Mouse (Mus musculus) brain, embryonic 14.5 days (tissue): Measurements from ENCODE around the gene S1pr1. TPM values are rescaled to one million over a fixed set of nuclear protein-coding genes. Genes with fewer than 3 reads are reported as not detected.

ENCODE experiments used
- DNase-seq: peaks from one replicate; pipeline ENCODE4 v3.0.0-alpha.2; 2011; ENCODE audit warnings: low read depth
- CTCF ChIP-seq: fragments of 200-500 bp; IDR thresholded peaks from 2 replicates; pipeline ENCODE4 v1.5.1; 2012; ENCODE audit warnings: inconsistent platforms, mild to moderate bottlenecking, moderate library complexity, borderline replicate concordance; ENCODE audit not compliant: insufficient read depth, insufficient read length; ENCODE audit errors: extremely low read depth
- POLR2A ChIP-seq: fragments of 200-500 bp; IDR thresholded peaks from 2 replicates; pipeline ENCODE4 v1.6.1; 2012; ENCODE audit warnings: mild to moderate bottlenecking, inconsistent platforms, borderline replicate concordance; ENCODE audit not compliant: poor library complexity, insufficient read depth, insufficient read length, severe bottlenecking; ENCODE audit errors: extremely low read depth
- polyA plus RNA-seq: library from polyadenylated mRNA; depleted of rRNA; stranded (reverse); fragments of >200 nt; gene quantifications from 2 replicates; pipeline ENCODE4 v1.2.3, GENCODE M21; 2012

S1pr1 gene
- polyA plus RNA-seq, 1 experiment: 27.6 TPM

GRCm38 (mm10) chr3:115687821-115688220 is 27.1 kb downstream of the S1pr1 start:
- TF ChIP-seq POLR2A (no peak), CTCF (no peak)

GRCm38 (mm10) chr3:115682328-115683088 is 32.4 kb downstream of the S1pr1 start:
- TF ChIP-seq CTCF (no peak), POLR2A (no peak)
- DNase-seq: no peak

More at GRCm38 (mm10) chr3:115687821-115688220, 27.1 kb downstream of the S1pr1 start:
- no peak for DNase-seq

GRCm38 (mm10) chr3:115681184-115681583 is 33.7 kb downstream of the S1pr1 start:
- DNase-seq: no peak
- TF ChIP-seq CTCF: no peak

GRCm38 (mm10) chr3:115679022-115679421 is 35.9 kb downstream of the S1pr1 start:
- TF ChIP-seq CTCF (no peak), POLR2A (no peak)
- no peak for DNase-seq

- no peak for TF ChIP-seq POLR2A
- peak; percentile 35 for DNase-seq
Observed at GRCm38 (mm10) chr3:115675546-115676535, 39.0 kb downstream of the S1pr1 start.

- DNase-seq: no peak
- TF ChIP-seq POLR2A (no peak), CTCF (no peak)
Observed at GRCm38 (mm10) chr3:115674665-115675064, 40.2 kb downstream of the S1pr1 start.

- no peak for TF ChIP-seq CTCF
- TF ChIP-seq POLR2A: no peak
- DNase-seq: no peak
Observed at GRCm38 (mm10) chr3:115673663-115674157, 41.2 kb downstream of the S1pr1 start.

- TF ChIP-seq POLR2A (no peak), CTCF (no peak)
- DNase-seq: no peak
Observed at GRCm38 (mm10) chr3:115672965-115673662, 41.8 kb downstream of the S1pr1 start.

GRCm38 (mm10) chr3:115669230-115669629 is 45.6 kb downstream of the S1pr1 start:
- TF ChIP-seq POLR2A (no peak), CTCF (no peak)
- DNase-seq: no peak

GRCm38 (mm10) chr3:115667182-115667581 is 47.7 kb downstream of the S1pr1 start:
- TF ChIP-seq CTCF (no peak), POLR2A (no peak)
- DNase-seq: no peak

- TF ChIP-seq POLR2A (no peak), CTCF (no peak)
- DNase-seq: no peak
Observed at GRCm38 (mm10) chr3:115666547-115666946, 48.3 kb downstream of the S1pr1 start.
